Mouse (Mus musculus): ENCODE results near the gene Slc25a26.

DNA sequence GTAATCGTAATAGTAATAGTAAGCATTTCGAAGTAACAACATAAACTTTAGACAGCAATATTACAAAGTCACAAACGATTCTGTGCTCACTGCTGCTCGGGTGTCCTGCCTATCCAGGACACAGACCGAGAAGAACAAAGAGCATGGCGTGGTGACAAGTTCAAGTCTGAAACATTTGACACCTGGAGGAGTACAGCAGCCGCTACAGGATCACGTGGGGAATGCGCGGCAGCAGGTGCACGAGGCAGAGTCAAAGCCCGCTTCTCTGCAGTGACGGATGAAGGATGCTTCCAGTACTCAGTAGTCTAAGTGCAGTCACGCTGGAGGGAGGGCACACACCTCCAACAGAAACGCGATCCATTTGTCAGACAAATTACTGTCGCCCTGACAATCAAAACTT, 151.4 kb downstream of the Slc25a26 start:
- no peak for TF ChIP-seq EP300 (IDR thresholded peaks at IDR 0.05; ENCODE audit: low read depth)
- TF ChIP-seq CTCF (IDR thresholded peaks at IDR 0.05; ENCODE audit: low read depth), result no peak

Measured in liver, embryonic 14.5 days (tissue).